Mouse (Mus musculus) bone marrow macrophage, adult 2 months (primary cell): ENCODE data around the gene Slc5a9.

Experiments
- CTCF ChIP-seq: IDR thresholded peaks from 2 replicates; pipeline ENCODE4 v1.5.1; 2012; ENCODE audit warnings: low read depth, mild to moderate bottlenecking, low read length, moderate library complexity
- POLR2A ChIP-seq: IDR thresholded peaks from 2 replicates; pipeline ENCODE4 v1.6.1; 2012; ENCODE audit warnings: mild to moderate bottlenecking, low read depth, low read length, borderline replicate concordance

- TF ChIP-seq POLR2A = no peak
- TF ChIP-seq CTCF = no peak
Observed at GRCm38 (mm10) chr4:111907926-111908325, 5.2 kb upstream of the Slc5a9 start.
